Mouse (Mus musculus): ENCODE results near the gene Gpr183.

GRCm38 (mm10) chr14:121981531-121981930, 16.5 kb upstream of the Gpr183 start:
- TF ChIP-seq POLR2A (IDR thresholded peaks at IDR 0.05; ENCODE audit: insufficient read depth, low read depth, low read length) (no peak), CTCF (IDR thresholded peaks at IDR 0.05; ENCODE audit: insufficient read depth, low read depth, low read length) (no peak)
